Mouse (Mus musculus): ENCODE measurements around the gene Invs.

DNA sequence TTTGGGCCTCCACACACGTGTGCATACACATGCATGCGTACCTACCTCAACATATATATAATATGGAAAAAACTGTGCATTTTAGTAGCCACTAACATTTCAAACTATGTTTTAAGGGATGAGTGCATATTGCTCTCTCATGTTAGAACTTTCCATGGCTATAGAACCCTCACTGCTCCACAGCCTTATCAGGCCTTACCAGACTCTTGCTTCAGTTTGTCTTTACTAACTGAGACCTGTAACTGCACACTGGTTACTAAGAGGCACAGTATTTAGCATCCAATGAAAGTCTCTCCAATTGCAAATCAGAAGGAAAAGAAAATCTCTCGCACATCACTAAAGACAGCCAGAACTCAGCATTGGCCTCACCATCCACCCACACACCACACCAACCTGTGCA, 117.4 kb downstream of the Invs start:
- no peak for TF ChIP-seq CTCF (conservative IDR thresholded peaks at IDR 0.05; ENCODE audit: low read length)
- no peak for TF ChIP-seq NANOG (IDR thresholded peaks at IDR 0.05; ENCODE audit: borderline replicate concordance, low read length)
- no peak for TF ChIP-seq POU5F1 (IDR thresholded peaks at IDR 0.05; ENCODE audit: borderline replicate concordance, low read length)
